ENCODE assay signal across 21 mouse cellular contexts in the genomic region with DNA sequence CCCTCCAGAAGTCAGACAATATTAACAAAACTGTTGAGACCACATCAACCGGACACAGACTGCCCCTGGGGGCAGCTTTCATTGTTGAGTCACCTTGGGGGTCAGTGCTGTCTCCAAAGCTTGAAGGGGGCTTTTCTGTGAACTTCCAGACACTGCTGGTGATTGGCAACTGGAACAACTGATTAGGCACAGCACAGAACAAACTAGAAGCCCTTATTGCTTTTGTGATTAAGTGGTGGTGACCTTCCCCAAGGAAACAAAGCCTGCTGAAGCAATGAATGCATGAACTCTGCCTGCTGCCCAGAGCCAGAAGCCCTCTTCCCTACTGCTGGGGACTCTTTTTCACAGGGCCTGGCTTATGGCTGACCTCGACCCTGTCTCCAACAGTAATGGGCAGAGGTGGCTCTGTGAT.
DNase-seq lines count a peak whose midpoint lies in the region; ATAC-seq lines count a peak whose summit lies in the region.
"Had no signal": no experiment of that assay in that cellular context is flagged by ENCODE, and none has a peak within 500 bp of the region (broad histone marks: within the 10 kb centered on the region; RNA-seq: fewer than 3 reads in every experiment).

No protein-coding gene starts in this region.

- H3K4me3 ChIP-seq in midbrain, embryonic 12.5 days = no peak overlapping the region
- no peak overlapping the region for H3K4me3 ChIP-seq in midbrain, embryonic 14.5 days (replicated peaks; ENCODE audit: low read depth, low read length)
- H3K4me3 ChIP-seq in embryonic facial prominence, embryonic 10.5 days = no peak overlapping the region
- no peak overlapping the region for H3K4me3 ChIP-seq in hindbrain, embryonic 16.5 days (ENCODE audit: low read length)
- H3K4me3 ChIP-seq in intestine, embryonic 16.5 days (ENCODE audit: low read length) = no peak overlapping the region
- H3K4me3 ChIP-seq: forebrain, embryonic 12.5 days; heart, embryonic 10.5 days; left cerebral cortex, adult 2 months; limb, embryonic 12.5 days; liver, embryonic 12.5 days; megakaryocyte, embryonic 14.5 days had no signal

- peaks cover 54% of the 10 kb centered on the region for H3K27me3 ChIP-seq in midbrain, embryonic 12.5 days
- H3K27me3 ChIP-seq in midbrain, embryonic 14.5 days (ENCODE audit: control insufficient read depth, insufficient read depth, low read length) = 0 out of 2 replicates have a peak, but pooled peaks cover 4% of the 10 kb centered on the region
- peaks cover 3% of the 10 kb centered on the region; the same call in 1 of the 2 replicates for H3K27me3 ChIP-seq in embryonic facial prominence, embryonic 10.5 days (replicated peaks; ENCODE audit: low read depth, poor library complexity, severe bottlenecking)
- H3K27me3 ChIP-seq in hindbrain, embryonic 16.5 days (replicated peaks; ENCODE audit: control insufficient read depth, insufficient read depth, low read length) = no peaks in the 10 kb centered on the region
- H3K27me3 ChIP-seq in intestine, embryonic 16.5 days (replicated peaks; ENCODE audit: control insufficient read depth, insufficient read depth, low read length) = no peaks in the 10 kb centered on the region
- H3K27me3 ChIP-seq: limb, embryonic 12.5 days; liver, embryonic 12.5 days; megakaryocyte, embryonic 14.5 days had no signal

- H3K4me1 ChIP-seq in midbrain, embryonic 12.5 days = peaks cover 22% of the 10 kb centered on the region
- peaks cover 25% of the 10 kb centered on the region for H3K4me1 ChIP-seq in midbrain, embryonic 14.5 days (ENCODE audit: control insufficient read depth, insufficient read depth, low read length)
- peaks cover 51% of the 10 kb centered on the region for H3K4me1 ChIP-seq in embryonic facial prominence, embryonic 10.5 days
- peaks cover 10% of the 10 kb centered on the region for H3K4me1 ChIP-seq in hindbrain, embryonic 16.5 days (ENCODE audit: control insufficient read depth, insufficient read depth, low read depth, low read length)
- no peaks in the 10 kb centered on the region for H3K4me1 ChIP-seq in intestine, embryonic 16.5 days (ENCODE audit: control insufficient read depth, insufficient read depth, low read length)
- H3K4me1 ChIP-seq: liver, embryonic 12.5 days; megakaryocyte, embryonic 14.5 days had no signal

- H3K27ac ChIP-seq in midbrain, embryonic 12.5 days (replicated peaks) = no peak overlapping the region
- no peak overlapping the region for H3K27ac ChIP-seq in midbrain, embryonic 14.5 days (replicated peaks; ENCODE audit: low read depth, low read length)
- peak overlapping the region; percentile 41 for H3K27ac ChIP-seq in embryonic facial prominence, embryonic 10.5 days (replicated peaks)
- no peak overlapping the region for H3K27ac ChIP-seq in hindbrain, embryonic 16.5 days (ENCODE audit: low read depth, low read length)
- H3K27ac ChIP-seq in intestine, embryonic 16.5 days (ENCODE audit: low read length) = no peak overlapping the region
- H3K27ac ChIP-seq: forebrain, embryonic 12.5 days; heart, embryonic 10.5 days; left cerebral cortex, adult 2 months; limb, embryonic 12.5 days; liver, embryonic 12.5 days; stomach, postnatal 0 days had no signal

- no peak overlapping the region for H3K9ac ChIP-seq in midbrain, embryonic 12.5 days (replicated peaks)
- H3K9ac ChIP-seq in midbrain, embryonic 14.5 days (replicated peaks; ENCODE audit: low read length) = no peak overlapping the region
- H3K9ac ChIP-seq in hindbrain, embryonic 16.5 days (ENCODE audit: low read depth, low read length) = no peak overlapping the region
- no peak overlapping the region for H3K9ac ChIP-seq in intestine, embryonic 16.5 days (ENCODE audit: low read depth, low read length)
- H3K9ac ChIP-seq: forebrain, embryonic 12.5 days; limb, embryonic 12.5 days; liver, embryonic 12.5 days had no signal

- peak; percentile 52 for ATAC-seq in midbrain, embryonic 12.5 days (ENCODE audit: low FRiP score, low read depth)
- no peak for ATAC-seq in midbrain, embryonic 14.5 days (ENCODE audit: low FRiP score, low TSS enrichment)
- peak; percentile 38; the same call in 1 of the 2 replicates for ATAC-seq in hindbrain, embryonic 16.5 days
- ATAC-seq in intestine, embryonic 16.5 days = no peak
- ATAC-seq: liver, embryonic 12.5 days had no signal

- DNase-seq in midbrain, embryonic 14.5 days = no peak
- peak; percentile 32 for DNase-seq in embryonic facial prominence, embryonic 10.5 days (ENCODE audit: low spot score)
- no peak for DNase-seq in spleen, adult 18-20 months
- DNase-seq in left cerebral cortex, adult 18-20 months (ENCODE audit: low spot score in 2 of 2) = no peak
- DNase-seq: cerebellum, adult 9-10 months; gastrocnemius, postnatal 36 days; kidney, adult 2 months; kidney, postnatal 14 days; lung, adult 2 months; retina, postnatal 1 day; right cerebral cortex, postnatal 4 days had no signal

- no peaks in the 10 kb centered on the region for H3K36me3 ChIP-seq in midbrain, embryonic 12.5 days
- no peaks in the 10 kb centered on the region for H3K36me3 ChIP-seq in midbrain, embryonic 14.5 days (ENCODE audit: control insufficient read depth, insufficient read depth, low read length)
- H3K36me3 ChIP-seq in embryonic facial prominence, embryonic 10.5 days (replicated peaks) = no peaks in the 10 kb centered on the region
- H3K36me3 ChIP-seq in hindbrain, embryonic 16.5 days (ENCODE audit: control insufficient read depth, insufficient read depth, low read length) = no peaks in the 10 kb centered on the region
- H3K36me3 ChIP-seq in intestine, embryonic 16.5 days (ENCODE audit: control insufficient read depth, insufficient read depth, low read length) = no peaks in the 10 kb centered on the region
- H3K36me3 ChIP-seq: forebrain, embryonic 12.5 days; heart, embryonic 10.5 days; limb, embryonic 12.5 days; liver, embryonic 12.5 days had no signal

- no peaks in the 10 kb centered on the region for H3K9me3 ChIP-seq in midbrain, embryonic 12.5 days
- no peaks in the 10 kb centered on the region for H3K9me3 ChIP-seq in midbrain, embryonic 14.5 days (ENCODE audit: control insufficient read depth, low read length)
- no peaks in the 10 kb centered on the region for H3K9me3 ChIP-seq in embryonic facial prominence, embryonic 10.5 days
- H3K9me3 ChIP-seq in hindbrain, embryonic 16.5 days (ENCODE audit: control insufficient read depth, low read length) = no peaks in the 10 kb centered on the region
- H3K9me3 ChIP-seq in intestine, embryonic 16.5 days (ENCODE audit: control insufficient read depth, low read length) = no peaks in the 10 kb centered on the region
- H3K9me3 ChIP-seq: forebrain, embryonic 12.5 days; heart, embryonic 10.5 days; limb, embryonic 12.5 days; liver, embryonic 12.5 days had no signal

- H3K4me2 ChIP-seq in midbrain, embryonic 12.5 days (replicated peaks) = no peak overlapping the region
- no peak overlapping the region for H3K4me2 ChIP-seq in midbrain, embryonic 14.5 days (ENCODE audit: low read length)
- no peak overlapping the region for H3K4me2 ChIP-seq in hindbrain, embryonic 16.5 days (ENCODE audit: low read length)
- H3K4me2 ChIP-seq in intestine, embryonic 16.5 days (ENCODE audit: low read depth, low read length) = no peak overlapping the region
- H3K4me2 ChIP-seq: forebrain, embryonic 12.5 days; limb, embryonic 12.5 days; liver, embryonic 12.5 days had no signal

- WGBS in midbrain, embryonic 12.5 days = 8% methylated on average over 2 of the region's 2 CpGs
- 3% methylated on average over 2 of the region's 2 CpGs for WGBS in midbrain, embryonic 14.5 days
- WGBS in embryonic facial prominence, embryonic 10.5 days = 15% methylated on average over 2 of the region's 2 CpGs
- 7% methylated on average over 2 of the region's 2 CpGs for WGBS in hindbrain, embryonic 16.5 days
- WGBS in intestine, embryonic 16.5 days = 72% methylated on average over 2 of the region's 2 CpGs

Comparison
In these comparisons a context has a peak if more than half of its experiments do, and no peak if none do; other contexts are left out.
1. ATAC-seq: peak in midbrain, embryonic 12.5 days (single experiment) and hindbrain, embryonic 16.5 days (single experiment); none in midbrain, embryonic 14.5 days (single experiment) and intestine, embryonic 16.5 days (single experiment).